Mouse (Mus musculus) right cerebral cortex, adult 18-20 months (tissue): ENCODE measurements at regions not wholly inside any gene's neighbourhood (a gene's known extent, or its start where the extent isn't known, plus 50 kb on each side); places are given as distances from the start of the nearest gene placed in this dataset.

Source experiments
- DNase-seq: peaks from one replicate; pipeline ENCODE4 v3.0.0; 2022; ENCODE audit warnings: mixed read lengths

- DNase-seq, result peak; percentile 22
These were observed 115.8 kb downstream of the Lnpk start for GRCm38 (mm10) chr2:74463407-74463806.

GRCm38 (mm10) chr2:74461211-74461844 is 117.9 kb downstream of the Lnpk start:
- DNase-seq, result no peak

- DNase-seq, result no peak
These were observed 124.8 kb downstream of the Lnpk start for GRCm38 (mm10) chr2:74454431-74454830.

- DNase-seq, result no peak
These were observed 126.6 kb downstream of the Lnpk start for GRCm38 (mm10) chr2:74452679-74453078.

- DNase-seq, result no peak
These were observed 127.7 kb downstream of the Lnpk start for GRCm38 (mm10) chr2:74451578-74451977.

GRCm38 (mm10) chr2:74451038-74451437 is 128.2 kb downstream of the Lnpk start:
- no peak for DNase-seq

GRCm38 (mm10) chr2:74450064-74450765 is 129.0 kb downstream of the Lnpk start:
- no peak for DNase-seq

- DNase-seq, result no peak
These were observed 143.9 kb downstream of the Lnpk start for GRCm38 (mm10) chr2:74435184-74435911.

- DNase-seq, result peak; percentile 45
These were observed 152.5 kb downstream of the Lnpk start for GRCm38 (mm10) chr2:74426746-74427145.

- peak; percentile 79 for DNase-seq
These were observed 154.5 kb downstream of the Lnpk start for GRCm38 (mm10) chr2:74424726-74425125.

- no peak for DNase-seq
These were observed 163.1 kb downstream of the Lnpk start for GRCm38 (mm10) chr2:74416097-74416496.

- DNase-seq, result no peak
These were observed 164.5 kb downstream of the Lnpk start for GRCm38 (mm10) chr2:74414721-74415120.

- peak; percentile 57 for DNase-seq
These were observed 169.3 kb downstream of the Lnpk start for GRCm38 (mm10) chr2:74409856-74410404.

GRCm38 (mm10) chr2:74404493-74404892 is 174.7 kb downstream of the Lnpk start:
- no peak for DNase-seq

- no peak for DNase-seq
These were observed 188.2 kb downstream of the Lnpk start for GRCm38 (mm10) chr2:74391064-74391463.

GRCm38 (mm10) chr2:74388078-74388477 is 191.2 kb downstream of the Lnpk start:
- DNase-seq, result peak; percentile 54

GRCm38 (mm10) chr2:74384918-74385317 is 194.3 kb downstream of the Lnpk start:
- DNase-seq, result peak; percentile 29

GRCm38 (mm10) chr2:74380574-74381287 is 198.5 kb downstream of the Lnpk start:
- no peak for DNase-seq

- DNase-seq, result no peak
These were observed 200.5 kb downstream of the Lnpk start for GRCm38 (mm10) chr2:74378709-74379108.

GRCm38 (mm10) chr2:74373938-74374337 is 205.3 kb downstream of the Lnpk start:
- DNase-seq, result no peak

- no peak for DNase-seq
These were observed 206.2 kb downstream of the Lnpk start for GRCm38 (mm10) chr2:74373056-74373455.

GRCm38 (mm10) chr2:74363255-74363654 is 216.0 kb downstream of the Lnpk start:
- DNase-seq, result no peak

- peak; percentile 65 for DNase-seq
These were observed 224.6 kb downstream of the Lnpk start for GRCm38 (mm10) chr2:74354591-74354990.
